Mouse (Mus musculus): ENCODE measurements around the gene Memo1. TPM values are rescaled to one million over a fixed set of nuclear protein-coding genes. Genes with fewer than 3 reads are reported as not detected.
"Not testable (repeated sequence)": the region's sequence is repeated elsewhere in the genome, so short reads cannot be mapped to it uniquely, and the experiment has no call there.

The Memo1 gene
- polyA plus RNA-seq, 1 experiment from 2014 or later = 80.7 TPM

DNA sequence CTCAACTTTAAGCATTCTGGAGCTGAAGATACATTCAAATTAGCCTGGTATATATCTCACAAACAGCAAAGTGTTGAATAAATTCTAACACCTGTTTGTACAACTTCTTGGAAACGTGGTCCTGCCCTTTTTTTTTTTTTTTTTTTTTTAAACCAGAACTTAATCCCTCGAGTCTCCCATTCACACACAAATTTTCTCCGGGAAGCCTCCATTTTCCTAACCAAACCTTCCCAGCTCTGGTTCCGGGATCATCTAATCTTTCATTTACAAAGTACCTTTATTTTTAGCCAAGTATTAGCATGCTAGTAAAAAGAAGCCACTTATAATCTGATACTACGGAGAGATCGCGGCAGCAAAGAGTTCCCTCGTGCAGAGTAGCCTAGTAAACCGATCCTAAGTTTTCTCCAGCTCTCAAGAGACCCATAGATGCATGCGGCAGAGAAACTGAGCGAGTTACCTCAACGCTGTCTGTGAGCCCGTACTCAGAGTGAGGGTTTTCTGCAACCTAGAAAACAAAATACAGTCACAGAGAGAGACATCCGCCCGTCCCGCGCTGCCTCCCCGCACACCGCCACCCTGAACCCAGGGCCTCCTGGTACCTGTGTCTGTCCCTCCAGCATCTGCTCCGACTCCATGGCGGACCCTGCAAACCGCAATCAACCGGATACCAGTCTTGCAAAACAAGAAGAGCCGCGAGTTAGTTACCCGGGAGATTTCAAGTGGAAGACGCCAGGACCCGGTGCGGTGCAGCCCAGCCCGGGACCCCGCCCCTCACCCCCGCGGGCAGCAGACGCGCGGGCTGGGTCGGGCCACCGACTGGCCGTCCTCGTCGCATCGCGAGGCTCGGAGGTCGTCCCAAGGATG lies 20.4 kb upstream of the Memo1 start:
- no peaks in the 10 kb centered on the region for H3K9me3 ChIP-seq
- no peaks in the 10 kb centered on the region for H3K27me3 ChIP-seq (ENCODE audit: insufficient read depth, poor library complexity, severe bottlenecking)
- H3K36me3 ChIP-seq = peaks cover 32% of the 10 kb centered on the region
- H3K4me3 ChIP-seq = peak overlapping the region; percentile 90
- H3K27ac ChIP-seq = peak overlapping the region; percentile 96
- WGBS = under 1% methylated on average over 45 of the region's 45 CpGs
- peaks cover 9% of the 10 kb centered on the region for H3K4me1 ChIP-seq
- DNase-seq (ENCODE audit: low spot score) = no peak

DNA sequence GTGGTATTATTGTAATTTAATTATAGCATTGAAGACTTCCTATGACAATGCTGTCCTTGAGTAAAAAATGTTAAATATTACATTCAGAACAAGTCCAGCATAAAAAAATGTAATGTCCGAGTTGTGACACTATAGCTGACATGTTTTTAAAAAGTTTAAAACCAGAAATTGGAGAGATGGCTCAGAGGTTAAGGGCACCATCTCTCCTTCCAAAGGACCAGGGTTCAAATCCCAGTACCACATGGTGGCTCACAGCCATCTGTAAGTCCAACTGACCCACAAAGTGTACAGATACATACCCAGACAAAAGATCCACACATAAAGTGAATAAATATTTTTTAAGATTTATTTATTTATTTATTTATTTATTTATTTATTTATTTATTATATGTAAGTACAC lies 10.7 kb upstream of the Memo1 start:
- Histone ChIP-seq H3K9me3 (no peaks in the 10 kb centered on the region), H3K27me3 (ENCODE audit: insufficient read depth, poor library complexity, severe bottlenecking) (no peaks in the 10 kb centered on the region), H3K36me3 (peaks cover 80% of the 10 kb centered on the region), H3K4me1 (no peaks in the 10 kb centered on the region), H3K4me3 (no peak overlapping the region), H3K27ac (no peak overlapping the region)
- 81% methylated on average over 1 of the region's 1 CpGs for WGBS
- no peak for DNase-seq (ENCODE audit: low spot score)

- 92% methylated on average over 4 of the region's 4 CpGs for WGBS
- Histone ChIP-seq H3K36me3 (peaks cover 81% of the 10 kb centered on the region), H3K4me1 (no peaks in the 10 kb centered on the region), H3K9me3 (no peaks in the 10 kb centered on the region), H3K27ac (no peak overlapping the region), H3K27me3 (ENCODE audit: insufficient read depth, poor library complexity, severe bottlenecking) (no peaks in the 10 kb centered on the region), H3K4me3 (no peak overlapping the region)
- DNase-seq (ENCODE audit: low spot score) = no peak
These were observed 10.3 kb upstream of the Memo1 start for GRCm38 (mm10) chr17:74305616-74306015.

GRCm38 (mm10) chr17:74304060-74304459 lies 8.7 kb upstream of the Memo1 start:
- Histone ChIP-seq H3K27me3 (ENCODE audit: insufficient read depth, poor library complexity, severe bottlenecking) (no peaks in the 10 kb centered on the region), H3K4me1 (no peaks in the 10 kb centered on the region), H3K36me3 (peaks cover 83% of the 10 kb centered on the region), H3K27ac (no peak overlapping the region), H3K4me3 (no peak overlapping the region), H3K9me3 (no peaks in the 10 kb centered on the region)
- no peak for DNase-seq (ENCODE audit: low spot score)
- WGBS = 91% methylated on average over 4 of the region's 4 CpGs

DNA sequence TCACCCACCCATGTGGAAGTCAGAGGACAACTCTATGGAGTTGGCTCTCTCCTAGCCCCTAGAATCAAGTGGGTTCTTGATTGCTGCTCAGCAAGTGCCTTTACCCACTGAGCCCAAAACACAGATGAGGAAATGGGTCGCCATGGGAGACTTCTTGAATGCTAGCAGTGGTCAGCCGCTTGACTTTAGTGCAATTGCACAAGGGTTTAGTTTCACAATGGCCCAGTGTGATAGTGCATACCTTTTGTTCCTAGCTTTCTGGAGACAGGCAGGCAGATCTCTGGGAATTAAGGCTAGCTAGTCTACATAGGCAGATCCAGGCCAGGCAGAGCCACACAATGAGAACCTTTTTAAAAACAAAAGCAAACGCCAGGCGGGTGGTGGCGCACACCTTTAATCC lies 4.8 kb upstream of the Memo1 start:
- H3K4me3 ChIP-seq = no peak overlapping the region
- peaks cover 58% of the 10 kb centered on the region for H3K36me3 ChIP-seq
- H3K27ac ChIP-seq = no peak overlapping the region
- 0 out of 2 replicates have a peak, but pooled peaks cover 3% of the 10 kb centered on the region for H3K4me1 ChIP-seq
- DNase-seq (ENCODE audit: low spot score) = no peak
- H3K27me3 ChIP-seq (ENCODE audit: insufficient read depth, poor library complexity, severe bottlenecking) = no peaks in the 10 kb centered on the region
- H3K9me3 ChIP-seq = no peaks in the 10 kb centered on the region
- 93% methylated on average over 5 of the region's 5 CpGs for WGBS

- H3K27me3 ChIP-seq (ENCODE audit: insufficient read depth, poor library complexity, severe bottlenecking); H3K4me1 ChIP-seq; H3K4me3 ChIP-seq; H3K9me3 ChIP-seq; DNase-seq (ENCODE audit: low spot score); H3K27ac ChIP-seq: not testable (repeated sequence)
- peaks cover 40% of the 10 kb centered on the region for H3K36me3 ChIP-seq
- 91% methylated on average over 5 of the region's 5 CpGs for WGBS
These were observed 1.7 kb upstream of the Memo1 start for GRCm38 (mm10) chr17:74296991-74297390.

DNA sequence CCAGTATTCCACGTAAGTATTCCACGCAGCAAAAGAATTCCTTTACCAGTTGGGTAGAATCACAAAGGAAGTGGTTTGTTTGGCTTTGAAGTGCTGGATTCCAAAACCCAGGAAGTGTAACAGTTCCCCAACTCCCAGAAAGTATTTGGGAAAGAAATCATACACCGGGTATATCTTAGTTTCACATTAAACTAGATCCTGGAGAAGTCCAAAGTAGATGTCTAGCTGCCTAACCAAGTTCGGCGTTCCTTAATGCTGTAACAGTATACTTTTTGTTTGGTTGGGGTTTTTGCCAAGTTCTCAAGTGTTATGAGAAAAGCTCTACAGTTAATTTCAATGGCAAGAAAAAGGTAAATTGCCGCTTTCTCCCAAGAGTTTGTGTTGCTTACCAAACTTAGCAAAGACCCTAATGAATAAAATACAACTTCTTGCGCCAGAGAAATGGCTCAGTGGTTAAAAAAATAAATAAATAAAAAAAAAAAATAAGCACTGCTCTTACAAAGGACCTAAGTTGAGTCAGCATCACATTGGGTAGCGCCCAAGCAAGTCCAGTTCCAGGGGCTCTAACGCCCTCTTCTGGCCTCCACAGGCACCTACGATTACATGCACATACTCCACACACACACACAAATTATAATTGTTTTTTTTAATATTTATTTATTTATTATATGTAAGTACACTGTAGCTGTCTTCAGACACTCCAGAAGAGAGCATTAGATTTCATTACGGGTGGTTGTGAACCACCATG lies 929 bp upstream of the Memo1 start:
- 43% methylated on average over 11 of the region's 11 CpGs for WGBS
- Histone ChIP-seq H3K9me3 (no peaks in the 10 kb centered on the region), H3K4me3 (peak overlapping the region; percentile 94), H3K27me3 (ENCODE audit: insufficient read depth, poor library complexity, severe bottlenecking) (no peaks in the 10 kb centered on the region), H3K4me1 (peaks cover 7% of the 10 kb centered on the region; the same call in 1 of the 2 replicates), H3K27ac (peak overlapping the region; percentile 98), H3K36me3 (peaks cover 33% of the 10 kb centered on the region)
- DNase-seq (ENCODE audit: low spot score) = no peak

- peak overlapping the region; percentile 98 for H3K27ac ChIP-seq
- no peaks in the 10 kb centered on the region for H3K27me3 ChIP-seq (ENCODE audit: insufficient read depth, poor library complexity, severe bottlenecking)
- no peaks in the 10 kb centered on the region for H3K9me3 ChIP-seq
- under 1% methylated on average over 79 of the region's 80 CpGs for WGBS
- peak; percentile 92 for DNase-seq (ENCODE audit: low spot score)
- peaks cover 19% of the 10 kb centered on the region; the same call in 1 of the 2 replicates for H3K4me1 ChIP-seq
- peaks cover 16% of the 10 kb centered on the region for H3K36me3 ChIP-seq
- H3K4me3 ChIP-seq = peak overlapping the region; percentile 94
These were observed 795 bp downstream of the Memo1 start for GRCm38 (mm10) chr17:74294426-74295025.

DNA sequence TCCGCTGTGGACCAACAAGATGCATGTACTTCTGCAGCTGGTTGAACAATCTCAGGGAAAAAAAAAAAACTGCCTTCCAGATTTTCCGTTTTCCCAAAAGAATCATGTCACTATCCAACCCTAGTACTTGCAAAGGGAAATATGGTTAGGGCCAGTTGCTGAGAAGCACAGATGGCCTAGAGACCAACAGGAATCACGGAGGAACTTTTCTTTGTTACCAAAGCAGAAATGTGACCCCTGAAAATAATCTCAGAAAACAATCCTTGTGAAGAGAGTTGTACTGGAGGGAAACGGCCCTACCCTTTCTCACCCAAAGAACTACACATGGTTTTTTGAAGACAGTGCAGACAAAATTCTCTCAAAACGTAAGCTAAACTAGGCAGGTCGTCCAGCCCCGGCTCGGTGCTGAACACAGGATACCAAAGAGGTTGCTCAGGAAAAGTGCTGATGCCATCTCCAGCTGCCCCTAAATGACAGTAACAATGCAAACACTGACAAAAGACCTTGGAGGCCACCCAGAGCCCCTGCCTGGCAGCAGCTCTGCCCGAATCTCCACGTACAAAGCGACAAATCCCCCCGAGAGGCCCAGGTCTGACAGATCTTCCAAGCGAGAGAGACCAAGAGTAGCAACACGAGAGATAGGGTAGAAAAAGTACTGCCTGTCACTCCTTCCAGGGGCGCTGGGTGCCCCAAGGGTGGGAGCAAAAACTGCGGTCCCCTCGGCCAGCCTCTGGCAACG lies 1.5 kb downstream of the Memo1 start:
- 2% methylated on average over 18 of the region's 18 CpGs for WGBS
- no peak for DNase-seq (ENCODE audit: low spot score)
- Histone ChIP-seq H3K27me3 (ENCODE audit: insufficient read depth, poor library complexity, severe bottlenecking) (no peaks in the 10 kb centered on the region), H3K27ac (peak overlapping the region; percentile 98), H3K36me3 (peaks cover 13% of the 10 kb centered on the region), H3K4me1 (peaks cover 22% of the 10 kb centered on the region), H3K4me3 (peak overlapping the region; percentile 94), H3K9me3 (no peaks in the 10 kb centered on the region)

DNA sequence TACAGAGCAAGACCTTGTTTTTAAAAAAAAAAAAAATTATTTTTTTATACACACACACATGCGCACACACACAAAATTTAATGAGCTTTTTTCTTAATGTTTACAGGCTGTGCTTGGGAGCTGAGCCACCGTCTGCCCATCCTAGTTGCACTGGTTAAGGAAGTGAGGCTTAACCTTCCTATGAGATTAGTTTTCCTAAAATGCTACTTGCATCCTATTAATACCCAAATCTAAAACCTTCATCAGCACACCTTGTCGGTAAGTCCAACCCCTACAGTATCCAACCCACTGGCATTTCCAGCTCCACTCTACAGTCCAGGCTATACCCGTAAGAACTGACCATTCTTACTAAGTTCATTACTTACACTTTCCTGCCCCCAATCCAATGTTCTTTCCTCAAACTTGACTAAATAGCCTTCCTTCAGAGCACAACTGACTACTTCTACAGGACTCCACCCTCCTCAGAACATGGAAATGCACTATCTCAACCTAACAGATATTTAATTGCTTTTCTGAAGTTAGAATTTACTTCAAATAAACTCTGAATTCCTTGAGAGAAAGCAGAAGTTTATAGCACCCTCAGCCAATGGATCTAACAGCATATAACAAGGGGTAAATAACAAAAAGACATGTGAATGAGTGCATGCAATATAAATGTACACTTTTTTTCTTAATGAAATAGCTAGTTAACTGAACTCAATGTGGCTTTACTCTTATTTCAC lies 3.5 kb downstream of the Memo1 start:
- DNase-seq (ENCODE audit: low spot score) = no peak
- H3K4me3 ChIP-seq = no peak overlapping the region
- H3K36me3 ChIP-seq = peaks cover 12% of the 10 kb centered on the region
- H3K27me3 ChIP-seq (ENCODE audit: insufficient read depth, poor library complexity, severe bottlenecking) = no peaks in the 10 kb centered on the region
- H3K9me3 ChIP-seq = no peaks in the 10 kb centered on the region
- peaks cover 30% of the 10 kb centered on the region for H3K4me1 ChIP-seq
- 81% methylated on average over 4 of the region's 4 CpGs for WGBS
- no peak overlapping the region for H3K27ac ChIP-seq

GRCm38 (mm10) chr17:74290869-74291268 lies 4.5 kb downstream of the Memo1 start:
- peaks cover 12% of the 10 kb centered on the region for H3K36me3 ChIP-seq
- DNase-seq (ENCODE audit: low spot score) = no peak
- peaks cover 30% of the 10 kb centered on the region for H3K4me1 ChIP-seq
- H3K9me3 ChIP-seq = no peaks in the 10 kb centered on the region
- H3K27me3 ChIP-seq (ENCODE audit: insufficient read depth, poor library complexity, severe bottlenecking) = no peaks in the 10 kb centered on the region
- H3K4me3 ChIP-seq = no peak overlapping the region
- H3K27ac ChIP-seq = no peak overlapping the region

GRCm38 (mm10) chr17:74290198-74290597 lies 5.1 kb downstream of the Memo1 start:
- no peaks in the 10 kb centered on the region for H3K9me3 ChIP-seq
- H3K27me3 ChIP-seq (ENCODE audit: insufficient read depth, poor library complexity, severe bottlenecking) = no peaks in the 10 kb centered on the region
- peaks cover 12% of the 10 kb centered on the region for H3K36me3 ChIP-seq
- H3K27ac ChIP-seq = no peak overlapping the region
- peaks cover 29% of the 10 kb centered on the region for H3K4me1 ChIP-seq
- WGBS = 79% methylated on average over 3 of the region's 3 CpGs
- DNase-seq (ENCODE audit: low spot score) = no peak
- no peak overlapping the region for H3K4me3 ChIP-seq

Data from heart, embryonic 10.5 days (tissue).